Mouse (Mus musculus) limb, embryonic 14.5 days (tissue): Measurements from ENCODE around the gene Epop. TPM values are rescaled to one million over a fixed set of nuclear protein-coding genes. Genes with fewer than 3 reads are reported as not detected.

Experiments
- ATAC-seq: fragments of 200-750 bp; cut with Nextera tagmentation; 2 replicates; pipeline ENCODE4 v1.8.0; 2017; ENCODE audit warnings: low read depth, moderate number of reproducible peaks, moderate TSS enrichment; ENCODE audit not compliant: low FRiP score
- DNase-seq: peaks from one replicate; pipeline ENCODE4 v3.0.0-alpha.2; 2015; ENCODE audit warnings: low spot score
- H3K27ac ChIP-seq: fragments of 300-500 bp; sonication (generic); replicated peaks from 2 replicates; pipeline ENCODE4 v1.5.1; 2014; ENCODE audit warnings: low read depth, mild to moderate bottlenecking, low read length, moderate library complexity, mixed read lengths
- H3K27me3 ChIP-seq: fragments of 300-500 bp; sonication (generic); 2 replicates; pipeline ENCODE4 v1.6.1; 2014; ENCODE audit warnings: low read length, mixed read lengths; ENCODE audit not compliant: control insufficient read depth, insufficient read depth
- H3K36me3 ChIP-seq: fragments of 300-500 bp; sonication (generic); 2 replicates; pipeline ENCODE4 v1.6.1; 2014; ENCODE audit warnings: mild to moderate bottlenecking, low read length, moderate library complexity, mixed read lengths; ENCODE audit not compliant: control insufficient read depth, insufficient read depth
- H3K4me1 ChIP-seq: fragments of 300-500 bp; sonication (generic); 2 replicates; pipeline ENCODE4 v1.6.1; 2014; ENCODE audit warnings: antibody characterized with exemption, low read length, mixed read lengths; ENCODE audit not compliant: control insufficient read depth, insufficient read depth
- H3K4me2 ChIP-seq: fragments of 300-500 bp; sonication (generic); replicated peaks from 2 replicates; pipeline ENCODE4 v1.6.1; 2014; ENCODE audit warnings: low read depth, mild to moderate bottlenecking, low read length, moderate library complexity; ENCODE audit not compliant: severe bottlenecking
- H3K4me3 ChIP-seq: fragments of 300-500 bp; sonication (generic); replicated peaks from 2 replicates; pipeline ENCODE4 v1.5.1; 2014; ENCODE audit warnings: low read length
- H3K9ac ChIP-seq: fragments of 300-500 bp; sonication (generic); 2 replicates; pipeline ENCODE4 v1.6.1; 2014; ENCODE audit warnings: mild to moderate bottlenecking, low read depth, low read length, moderate library complexity; ENCODE audit not compliant: severe bottlenecking
- H3K9me3 ChIP-seq: fragments of 300-500 bp; sonication (generic); 2 replicates; pipeline ENCODE4 v1.6.1; 2016; ENCODE audit warnings: low read length; ENCODE audit not compliant: control insufficient read depth
- POLR2A ChIP-seq: fragments of 200-500 bp; IDR thresholded peaks from 2 replicates; pipeline ENCODE4 v1.8.0; 2012; ENCODE audit warnings: inconsistent platforms, mild to moderate bottlenecking, moderate library complexity, borderline replicate concordance; ENCODE audit not compliant: insufficient read depth, insufficient read length; ENCODE audit errors: extremely low read depth
- WGBS: fragments of 180-500 bp; shearing (Covaris S2); extraction: QIAGEN DNeasy Blood & Tissue Kit; methylation state at CpG from one replicate; pipeline ENCODE4 v1.1.7; 2014; 5-methylcytosine and 5-hydroxymethylcytosine counted together
- polyA plus RNA-seq, 2 experiments: library from polyadenylated mRNA; depleted of rRNA in 1 of 2; stranded (reverse) in 1 of 2; unstranded in 1 of 2; fragments of >200 nt; fragmentation: Nextera tagmentation in 1 of 2; extraction: Ambion mirVana in 1 of 2; gene quantifications; 2 replicates each; pipeline versions ENCODE4 v1.2.1 to v1.2.3; 2012 to 2014

The Epop gene
- polyA plus RNA-seq, 2 experiments, result 4.4 to 6.6 TPM

DNA sequence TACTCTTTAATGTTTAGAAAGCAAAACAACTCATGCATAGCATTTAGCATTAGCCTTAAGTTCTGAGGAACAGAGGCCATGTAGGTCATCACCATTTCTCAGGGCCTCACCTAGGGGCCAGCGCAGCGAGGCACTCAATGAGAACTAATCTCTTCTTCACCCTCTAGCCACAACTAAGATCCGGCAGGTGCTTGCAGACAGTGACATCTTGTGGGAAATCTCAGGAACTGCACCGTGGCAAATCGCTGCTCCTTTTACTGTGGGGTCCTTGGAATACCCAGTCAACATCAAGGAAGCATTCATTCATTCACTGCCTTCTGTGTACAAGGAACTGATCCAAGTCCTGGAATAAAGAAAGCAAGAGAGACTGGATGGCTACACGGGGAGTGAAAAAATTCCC is 7.1 kb downstream of the Epop start:
- no peaks in the 10 kb centered on the region for H3K9me3 ChIP-seq
- ATAC-seq (peak; percentile 41; the same call in 1 of the 2 replicates), DNase-seq (peak; percentile 65)
- no peak overlapping the region for H3K27ac ChIP-seq
- H3K36me3 ChIP-seq, result no peaks in the 10 kb centered on the region
- H3K9ac ChIP-seq, result no peak overlapping the region
- H3K27me3 ChIP-seq, result peaks cover 32% of the 10 kb centered on the region
- peaks cover 4% of the 10 kb centered on the region; the same call in 1 of the 2 replicates for H3K4me1 ChIP-seq
- H3K4me3 ChIP-seq, result no peak overlapping the region
- WGBS, result 4% methylated on average over 6 of the region's 6 CpGs
- TF ChIP-seq POLR2A, result no peak
- no peak overlapping the region for H3K4me2 ChIP-seq

DNA sequence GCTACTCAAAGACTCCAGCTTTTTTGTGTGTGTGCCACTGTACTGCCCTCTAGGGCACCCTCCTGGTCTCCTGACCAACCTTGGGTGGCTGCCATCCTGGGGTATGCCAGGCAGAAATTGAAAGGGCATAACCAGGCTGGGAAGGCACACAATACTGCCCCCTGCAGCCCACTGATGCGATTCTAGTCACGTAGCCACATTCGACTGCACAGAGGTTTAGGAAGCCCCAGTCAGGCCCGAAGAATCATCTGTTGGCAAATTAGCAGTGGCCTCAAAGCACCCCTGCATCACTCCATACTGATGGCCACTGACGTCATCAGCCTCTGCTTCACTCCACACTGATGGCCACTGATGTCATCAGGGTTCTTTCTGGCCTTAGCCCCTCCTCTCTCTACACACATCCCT is 10.1 kb downstream of the Epop start:
- Histone ChIP-seq H3K4me1 (no peaks in the 10 kb centered on the region), H3K36me3 (no peaks in the 10 kb centered on the region), H3K9ac (no peak overlapping the region), H3K9me3 (no peaks in the 10 kb centered on the region), H3K4me3 (no peak overlapping the region), H3K27ac (no peak overlapping the region), H3K4me2 (no peak overlapping the region), H3K27me3 (peaks cover 14% of the 10 kb centered on the region)
- TF ChIP-seq POLR2A, result no peak
- 41% methylated on average over 5 of the region's 5 CpGs for WGBS
- DNase-seq (peak; percentile 40), ATAC-seq (no peak)

DNA sequence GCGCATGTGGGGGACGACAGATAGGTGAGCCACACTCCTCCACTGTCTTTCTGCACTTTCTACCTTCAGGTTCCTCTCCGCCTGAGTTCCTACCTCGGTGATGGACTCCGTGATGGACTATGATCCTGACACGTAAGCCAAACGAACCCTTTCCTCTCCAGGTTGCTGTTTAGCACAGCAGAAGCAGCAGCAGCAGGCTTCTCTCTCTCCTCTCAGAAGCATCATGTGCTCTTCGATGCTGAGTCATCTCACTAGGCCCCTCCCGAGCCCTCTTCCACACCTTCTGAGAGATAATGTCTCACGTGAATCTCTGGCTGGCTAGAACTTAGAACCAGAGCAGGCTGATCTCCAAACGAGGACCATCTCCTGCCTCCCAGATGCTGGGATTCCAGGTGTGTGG is 11.1 kb downstream of the Epop start:
- TF ChIP-seq POLR2A, result no peak
- no peak for ATAC-seq
- Histone ChIP-seq H3K36me3 (no peaks in the 10 kb centered on the region), H3K9ac (no peak overlapping the region), H3K27ac (no peak overlapping the region), H3K4me3 (no peak overlapping the region), H3K27me3 (peaks cover 14% of the 10 kb centered on the region), H3K4me2 (no peak overlapping the region), H3K4me1 (no peaks in the 10 kb centered on the region), H3K9me3 (no peaks in the 10 kb centered on the region)
- DNase-seq, result no peak
- 47% methylated on average over 11 of the region's 11 CpGs for WGBS

DNA sequence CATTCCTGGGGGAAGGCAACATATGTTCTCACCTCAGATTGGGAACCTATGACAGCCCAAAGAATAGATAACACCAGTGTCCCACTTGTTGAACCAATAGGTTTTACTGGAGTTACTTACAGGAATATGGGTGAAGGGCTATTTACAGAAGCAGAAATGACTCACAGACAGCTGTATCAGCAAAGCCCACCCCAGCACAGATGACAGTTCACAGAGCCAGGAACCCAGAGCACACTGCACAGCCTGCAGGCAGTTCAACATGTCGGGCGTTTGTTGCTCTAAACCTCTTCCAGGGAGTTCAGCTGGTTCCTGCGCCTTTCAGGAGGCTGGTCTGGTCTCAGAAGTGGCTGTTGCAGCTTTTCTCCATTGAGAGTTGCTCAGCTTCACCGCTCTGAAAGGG is 14.2 kb downstream of the Epop start:
- DNase-seq, result no peak
- H3K4me3 ChIP-seq, result no peak overlapping the region
- H3K27me3 ChIP-seq, result peaks cover 14% of the 10 kb centered on the region
- no peaks in the 10 kb centered on the region for H3K4me1 ChIP-seq
- H3K36me3 ChIP-seq, result no peaks in the 10 kb centered on the region
- WGBS, result 70% methylated on average over 4 of the region's 4 CpGs
- no peak for ATAC-seq
- no peak overlapping the region for H3K4me2 ChIP-seq
- H3K9ac ChIP-seq, result no peak overlapping the region
- H3K27ac ChIP-seq, result no peak overlapping the region
- no peaks in the 10 kb centered on the region for H3K9me3 ChIP-seq
- no peak for TF ChIP-seq POLR2A

GRCm38 (mm10) chr11:97611076-97611475 is 18.4 kb downstream of the Epop start:
- no peak for TF ChIP-seq POLR2A
- no peaks in the 10 kb centered on the region for H3K9me3 ChIP-seq
- H3K4me1 ChIP-seq, result no peaks in the 10 kb centered on the region
- no peak overlapping the region for H3K9ac ChIP-seq
- H3K27me3 ChIP-seq, result no peaks in the 10 kb centered on the region
- H3K4me2 ChIP-seq, result no peak overlapping the region
- no peak overlapping the region for H3K27ac ChIP-seq
- ATAC-seq (no peak), DNase-seq (no peak)
- H3K4me3 ChIP-seq, result no peak overlapping the region
- no peaks in the 10 kb centered on the region for H3K36me3 ChIP-seq
- 72% methylated on average over 8 of the region's 8 CpGs for WGBS

DNA sequence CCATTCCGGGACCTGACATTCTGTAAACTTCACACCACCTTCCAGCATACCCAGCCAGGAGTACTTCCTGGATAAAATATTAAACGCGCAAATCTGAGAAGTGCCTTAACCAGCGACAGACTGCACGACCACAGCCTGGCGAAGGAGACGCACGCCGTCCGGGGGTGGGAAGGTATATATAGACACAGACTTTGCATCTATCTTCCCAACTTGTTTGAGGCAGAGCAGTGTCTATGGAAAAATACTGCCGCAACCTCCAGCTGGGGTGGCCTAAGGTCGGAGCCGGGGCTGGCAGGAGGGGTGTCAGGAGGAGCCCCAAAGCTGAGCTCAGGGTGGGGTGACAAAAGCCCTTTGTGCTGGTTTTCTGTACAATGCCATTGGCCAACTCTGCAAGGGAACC is 19.8 kb downstream of the Epop start:
- no peaks in the 10 kb centered on the region for H3K27me3 ChIP-seq
- H3K36me3 ChIP-seq, result no peaks in the 10 kb centered on the region
- WGBS, result 85% methylated on average over 13 of the region's 13 CpGs

More for the DNA sequence above, 19.8 kb downstream of the Epop start:
- ATAC-seq (no peak), DNase-seq (no peak)
- no peak overlapping the region for H3K4me2 ChIP-seq
- no peaks in the 10 kb centered on the region for H3K4me1 ChIP-seq
- no peak overlapping the region for H3K27ac ChIP-seq
- no peaks in the 10 kb centered on the region for H3K9me3 ChIP-seq
- no peak overlapping the region for H3K9ac ChIP-seq
- no peak overlapping the region for H3K4me3 ChIP-seq
- no peak for TF ChIP-seq POLR2A
